Mouse (Mus musculus) urinary bladder, postnatal 36 days (tissue): ENCODE measurements around the gene 4930558K02Rik.

ENCODE experiments used
- DNase-seq, 2 experiments: peaks; one replicate each; pipeline ENCODE4 v3.0.0; 2022; ENCODE audit warnings: low spot score in 2 of 2, mixed read lengths in 1 of 2

Gene 4930558K02Rik

GRCm38 (mm10) chr1:161979536-161979935 is at the start of gene 4930558K02Rik:
TSS of gene 4930558K02Rik (minus strand) at chr1:161979636.
- DNase-seq: no peak

- no peak for DNase-seq
These were observed 44.3 kb upstream of the 4930558K02Rik start for GRCm38 (mm10) chr1:162023681-162024270.

- no peak for DNase-seq
These were observed 41.3 kb upstream of the 4930558K02Rik start for GRCm38 (mm10) chr1:162020766-162021165.

DNA sequence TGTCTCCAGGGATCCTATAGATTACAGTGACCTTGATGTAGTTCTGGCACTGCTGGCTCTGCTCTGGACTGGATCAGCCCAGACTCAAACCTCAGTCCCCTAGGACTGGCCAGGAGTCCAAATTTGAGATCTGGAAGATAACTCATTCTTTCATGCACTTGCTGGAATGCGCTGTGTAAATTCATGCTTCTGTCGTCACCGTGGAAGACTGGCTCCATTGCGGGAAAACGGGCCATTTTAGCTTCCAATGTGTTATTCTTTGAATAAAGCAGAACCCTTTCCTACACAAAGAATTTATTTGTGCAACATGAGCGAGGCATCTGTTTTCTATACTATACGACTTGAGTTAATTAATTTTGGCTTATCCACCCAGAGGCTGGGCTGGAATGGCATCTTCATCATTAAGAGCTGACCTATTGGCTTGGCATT is 40.9 kb upstream of the 4930558K02Rik start:
- no peak for DNase-seq

GRCm38 (mm10) chr1:162018601-162018977 is 39.2 kb upstream of the 4930558K02Rik start:
- DNase-seq: no peak

DNA sequence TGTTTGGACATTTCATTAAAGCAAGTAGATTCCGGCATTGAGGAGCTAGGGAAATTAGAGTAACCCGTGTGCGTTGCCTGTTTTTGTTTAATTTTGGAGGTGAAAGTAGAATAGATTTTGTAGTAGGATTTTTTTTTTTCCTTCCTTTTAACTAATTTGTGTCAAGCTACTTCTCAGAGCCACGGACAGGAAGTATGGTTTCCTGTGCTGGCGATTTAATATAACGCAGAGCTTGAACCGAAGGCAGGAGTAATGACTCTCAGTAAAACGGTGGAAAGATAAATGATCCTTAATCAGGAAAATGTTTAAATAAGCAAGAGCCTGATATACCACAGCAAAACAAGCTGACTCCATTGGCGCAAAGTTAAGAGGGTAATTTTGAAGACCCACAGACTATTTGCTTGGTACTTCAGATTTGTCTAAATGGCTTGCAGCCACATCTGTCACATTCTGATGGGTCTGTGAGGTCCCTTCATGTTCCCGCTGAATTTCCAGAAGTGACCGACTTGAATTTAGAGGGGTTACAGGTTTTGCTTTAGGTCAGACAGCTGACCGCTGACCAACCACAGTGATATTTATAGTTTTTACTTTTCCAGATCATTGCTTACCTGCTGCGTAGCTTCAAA is 38.7 kb upstream of the 4930558K02Rik start:
- no peak for DNase-seq

GRCm38 (mm10) chr1:162016982-162017381 is 37.5 kb upstream of the 4930558K02Rik start:
- DNase-seq: no peak

DNA sequence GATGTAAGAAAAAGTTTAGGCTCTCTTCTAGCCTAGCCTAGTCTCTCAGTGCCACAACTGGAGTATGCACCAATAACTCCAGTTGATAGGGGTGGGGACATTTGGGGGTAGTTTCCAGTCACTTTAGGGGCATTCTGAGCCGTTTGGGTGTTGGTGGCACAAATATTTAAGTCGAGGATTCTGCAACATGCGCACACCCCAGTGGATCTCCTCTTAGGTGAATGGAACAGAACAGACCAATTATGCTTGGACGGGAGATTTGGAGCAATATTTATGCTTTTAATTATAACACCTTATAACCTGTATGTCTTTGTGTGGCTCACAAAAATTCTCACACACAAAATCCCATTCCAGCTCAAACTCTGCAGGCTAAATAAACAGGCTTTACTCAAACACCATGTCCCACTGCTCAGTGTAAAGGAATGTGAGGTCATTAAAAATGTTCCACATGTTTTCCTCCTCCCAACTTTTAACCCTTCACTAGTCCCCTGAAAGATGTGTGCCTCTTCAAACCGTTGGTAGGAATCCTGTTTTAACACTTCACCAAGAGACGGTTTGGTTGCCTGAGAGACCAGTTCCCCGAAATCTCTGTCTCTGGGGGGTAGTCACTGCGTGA is 35.9 kb upstream of the 4930558K02Rik start:
- DNase-seq: no peak

DNA sequence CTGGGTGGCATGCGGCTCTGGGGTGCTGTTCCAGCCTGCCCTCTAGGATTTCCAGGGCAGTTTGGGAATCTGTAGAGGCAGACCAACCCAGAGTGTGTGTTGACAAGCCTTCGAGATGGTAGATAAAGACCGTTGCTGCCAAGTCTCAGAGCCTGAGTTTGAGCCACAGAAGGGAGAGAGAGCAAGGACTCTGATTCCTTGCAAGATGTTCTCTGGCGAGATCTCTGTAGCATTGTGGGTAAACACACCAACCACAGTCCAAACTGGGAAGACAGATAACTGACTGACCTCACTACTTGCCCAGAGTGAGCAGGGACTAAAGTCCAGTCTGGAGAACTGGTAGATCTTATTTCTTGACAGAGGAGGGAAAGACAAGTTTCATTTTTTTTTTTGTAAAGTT is 34.1 kb upstream of the 4930558K02Rik start:
- DNase-seq: no peak

- no peak for DNase-seq
These were observed 32.2 kb upstream of the 4930558K02Rik start for GRCm38 (mm10) chr1:162011523-162012245.

- no peak for DNase-seq
These were observed 29.6 kb upstream of the 4930558K02Rik start for GRCm38 (mm10) chr1:162009086-162009485.

- DNase-seq: no peak
These were observed 29.2 kb upstream of the 4930558K02Rik start for GRCm38 (mm10) chr1:162008631-162009067.

GRCm38 (mm10) chr1:162008208-162008607 is 28.8 kb upstream of the 4930558K02Rik start:
- DNase-seq: no peak

- no peak for DNase-seq
These were observed 26.7 kb upstream of the 4930558K02Rik start for GRCm38 (mm10) chr1:162006109-162006508.

GRCm38 (mm10) chr1:162004821-162005770 is 25.7 kb upstream of the 4930558K02Rik start:
- peak; percentile 41 to 52 for DNase-seq

GRCm38 (mm10) chr1:162004518-162004780 is 25.0 kb upstream of the 4930558K02Rik start:
- no peak for DNase-seq

- no peak for DNase-seq
These were observed 24.5 kb upstream of the 4930558K02Rik start for GRCm38 (mm10) chr1:162003729-162004517.

DNA sequence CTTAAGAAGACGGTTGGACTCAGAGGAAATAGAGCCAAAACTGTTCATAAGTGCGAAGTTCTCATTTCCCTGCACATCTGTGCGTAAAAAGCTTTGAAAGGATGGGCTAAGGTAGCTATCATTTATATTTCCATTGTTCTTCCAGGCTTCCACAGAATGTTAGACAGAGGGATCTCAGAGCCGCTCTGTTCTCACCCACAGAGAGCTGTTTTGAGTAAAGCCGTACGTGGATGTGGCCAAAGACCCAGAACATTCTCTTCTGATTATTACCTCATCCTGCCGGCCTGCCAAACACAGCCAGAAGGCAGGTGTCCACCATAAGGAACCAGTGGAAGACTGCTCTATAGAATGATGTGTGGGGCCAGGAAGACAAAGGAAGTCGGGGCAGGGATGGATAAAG is 21.9 kb upstream of the 4930558K02Rik start:
- DNase-seq: no peak

GRCm38 (mm10) chr1:161999882-162000371 is 20.5 kb upstream of the 4930558K02Rik start:
- peak in 1 of 2 experiments; percentile 11 for DNase-seq

GRCm38 (mm10) chr1:161999338-161999737 is 19.9 kb upstream of the 4930558K02Rik start:
- no peak for DNase-seq
